Comparison of ENCODE assay signal across 8 mouse cellular contexts in the genomic region with DNA sequence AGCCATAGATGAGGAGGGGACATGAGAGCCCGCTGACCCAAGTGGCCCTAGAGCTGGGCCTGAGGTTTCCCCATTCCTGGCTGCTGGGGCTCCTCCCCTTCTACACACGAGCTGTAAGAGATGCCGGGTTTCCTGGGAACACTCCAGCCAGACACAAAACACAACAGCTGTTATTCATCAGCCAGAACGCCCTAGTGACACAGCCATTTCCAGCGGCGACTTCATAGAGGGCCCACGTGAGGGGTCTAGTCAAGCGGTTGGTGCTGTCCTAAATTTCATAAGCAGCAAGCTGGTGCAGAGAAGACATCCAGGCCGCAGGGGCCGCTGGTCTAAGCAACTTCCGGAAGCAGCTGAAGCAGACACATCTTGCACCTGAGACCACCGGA. TPM values are rescaled to one million over a fixed set of nuclear protein-coding genes. Genes with fewer than 3 reads are reported as not detected.
DNase-seq lines count a peak whose midpoint lies in the region; ATAC-seq and TF ChIP-seq lines count a peak whose summit lies in the region.
"Had no signal": no experiment of that assay in that cellular context is flagged by ENCODE, and none has a peak within 500 bp of the region (broad histone marks: within the 10 kb centered on the region; RNA-seq: fewer than 3 reads in every experiment).

No protein-coding gene starts in this region.

- peaks cover 14% of the 10 kb centered on the region for H3K4me1 ChIP-seq in hindbrain, embryonic 15.5 days (replicated peaks)
- H3K4me1 ChIP-seq in lung, postnatal 0 days (ENCODE audit: insufficient read depth, low read depth, low read length), result peaks cover 5% of the 10 kb centered on the region; the same call in 1 of the 2 replicates

- no peak overlapping the region for H3K9ac ChIP-seq in hindbrain, embryonic 15.5 days
- H3K9ac ChIP-seq in lung, postnatal 0 days (replicated peaks; ENCODE audit: low read depth), result no peak overlapping the region
- H3K9ac ChIP-seq: liver, embryonic 13.5 days had no signal

- DNase-seq in ES-CJ7 (ENCODE audit: low read depth, low spot score) (peak; percentile 37), ZHBTc4 (ENCODE audit: low read depth, low spot score) (peak; percentile 60)
- peak; percentile 94 for DNase-seq in lung, postnatal 0 days (ENCODE audit: low spot score)
- no peak for DNase-seq in ovary, adult 18-20 months (ENCODE audit: low spot score)
- DNase-seq: liver, embryonic 13.5 days had no signal

- no peak overlapping the region for H3K27ac ChIP-seq in hindbrain, embryonic 15.5 days (replicated peaks)
- peak overlapping the region; percentile 72 for H3K27ac ChIP-seq in lung, postnatal 0 days (ENCODE audit: low read length)
- H3K27ac ChIP-seq: liver, embryonic 13.5 days had no signal

- TF ChIP-seq EP300 in lung, postnatal 0 days (IDR thresholded peaks at IDR 0.05), result no peak

- no peaks in the 10 kb centered on the region for H3K27me3 ChIP-seq in hindbrain, embryonic 15.5 days
- H3K27me3 ChIP-seq in lung, postnatal 0 days (replicated peaks; ENCODE audit: insufficient read depth, low read length), result no peaks in the 10 kb centered on the region
- H3K27me3 ChIP-seq: liver, embryonic 13.5 days had no signal

- WGBS in hindbrain, embryonic 15.5 days, result 30% methylated on average over 12 of the region's 12 CpGs
- WGBS in lung, postnatal 0 days, result 25% methylated on average over 12 of the region's 12 CpGs

- no peaks in the 10 kb centered on the region for H3K9me3 ChIP-seq in hindbrain, embryonic 15.5 days
- no peaks in the 10 kb centered on the region for H3K9me3 ChIP-seq in lung, postnatal 0 days (ENCODE audit: low read length)
- H3K9me3 ChIP-seq: liver, embryonic 13.5 days had no signal

- no peak overlapping the region for H3K4me3 ChIP-seq in hindbrain, embryonic 15.5 days
- H3K4me3 ChIP-seq in lung, postnatal 0 days (ENCODE audit: low read depth, low read length), result no peak overlapping the region
- H3K4me3 ChIP-seq: liver, embryonic 13.5 days had no signal

- ATAC-seq in hindbrain, embryonic 15.5 days (ENCODE audit: low FRiP score, low read depth), result no peak
- peak; percentile 81 for ATAC-seq in lung, postnatal 0 days
- no peak for ATAC-seq in CD4-positive, CD25-positive, alpha-beta regulatory T cell, adult 4 months
- no peak for ATAC-seq in megakaryocyte progenitor cell, adult 5-6 weeks (replicated peaks; ENCODE audit: poor library complexity)

- H3K36me3 ChIP-seq in hindbrain, embryonic 15.5 days, result no peaks in the 10 kb centered on the region
- no peaks in the 10 kb centered on the region for H3K36me3 ChIP-seq in lung, postnatal 0 days (ENCODE audit: insufficient read depth, low read length)
- H3K36me3 ChIP-seq: liver, embryonic 13.5 days had no signal

- peak overlapping the region; percentile 13 for H3K4me2 ChIP-seq in hindbrain, embryonic 15.5 days
- no peak overlapping the region for H3K4me2 ChIP-seq in lung, postnatal 0 days (replicated peaks; ENCODE audit: low read depth, low read length)

- no peak for TF ChIP-seq CTCF in lung, postnatal 0 days (IDR thresholded peaks at IDR 0.05)

RNA-seq across cellular contexts. Expression of a gene that starts 27.0 kb away (rescaled TPM):
- polyA plus RNA-seq in hindbrain, embryonic 15.5 days (2015; fragmentation: Nextera tagmentation; extraction: Ambion mirVana), result 59.4 and 64.0 TPM in 2 replicates
- polyA plus RNA-seq in lung, postnatal 0 days (2015; fragmentation: Nextera tagmentation; extraction: Ambion mirVana), result 95.5 and 96.2 TPM in 2 replicates
- polyA plus RNA-seq in CD4-positive, CD25-positive, alpha-beta regulatory T cell, adult 4 months (2017; shearing (Covaris generic)), result 100 to 1,000 TPM; 103 to 115 TPM
- 186 and 238 TPM in 2 replicates for total RNA-seq in megakaryocyte progenitor cell, adult 5-6 weeks (2015)
- total RNA-seq in megakaryocyte progenitor cell, adult 5-6 weeks (2017), result 247 and 275 TPM in 2 replicates
